Mouse (Mus musculus) thymus, adult 2 months (tissue): ENCODE measurements around the gene Rimklb.

ENCODE experiments used
- CTCF ChIP-seq: fragments of 200-500 bp; IDR thresholded peaks from 2 replicates; pipeline ENCODE4 v1.5.1; 2012; ENCODE audit warnings: mild to moderate bottlenecking, control low read depth, low read length, moderate library complexity, borderline replicate concordance; ENCODE audit not compliant: control insufficient read depth, poor library complexity, insufficient read depth; ENCODE audit errors: extremely low read depth
- POLR2A ChIP-seq: fragments of 200-500 bp; IDR thresholded peaks from 2 replicates; pipeline ENCODE4 v1.6.1; 2012; ENCODE audit warnings: mild to moderate bottlenecking, low read length, control low read depth, moderate library complexity; ENCODE audit not compliant: control insufficient read depth, poor library complexity, insufficient read depth; ENCODE audit errors: extremely low read depth

DNA sequence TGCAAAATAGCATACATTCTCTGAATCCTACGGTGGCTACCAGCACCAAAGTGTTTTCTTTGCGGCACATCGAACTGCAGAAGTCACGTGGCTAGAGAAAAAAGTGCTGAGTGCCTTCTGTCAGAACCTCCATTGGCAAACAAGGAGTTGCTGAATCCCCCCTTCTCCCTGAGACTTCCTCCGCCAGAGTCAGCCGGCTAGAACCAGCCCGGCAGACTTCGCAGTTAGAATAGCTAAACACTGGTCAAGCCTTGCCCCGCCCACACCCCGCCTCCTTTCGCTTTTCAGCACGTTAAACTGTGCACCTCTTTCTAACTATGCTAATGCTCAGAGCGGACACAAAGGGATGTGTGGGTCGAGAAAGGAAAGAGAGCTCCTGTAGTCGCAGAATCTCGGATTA lies 7.0 kb downstream of the Rimklb start:
- TF ChIP-seq CTCF (no peak), POLR2A (no peak)
